Mouse (Mus musculus) lung, embryonic 15.5 days (tissue): Measurements from ENCODE around the gene Ak3. TPM values are rescaled to one million over a fixed set of nuclear protein-coding genes. Genes with fewer than 3 reads are reported as not detected.
"Not testable (repeated sequence)": the region's sequence is repeated elsewhere in the genome, so short reads cannot be mapped to it uniquely, and the experiment has no call there.

Source experiments
- ATAC-seq: fragments of 200-750 bp; cut with Nextera tagmentation; 2 replicates; pipeline ENCODE4 v1.8.0; 2017; ENCODE audit warnings: moderate number of reproducible peaks, borderline replicate concordance; ENCODE audit not compliant: low FRiP score, low TSS enrichment; ENCODE audit errors: extremely low read depth
- H3K27ac ChIP-seq: fragments of 300-500 bp; sonication (generic); 2 replicates; pipeline ENCODE4 v1.5.1; 2015; ENCODE audit warnings: moderate library complexity, mild to moderate bottlenecking, inconsistent platforms
- H3K27me3 ChIP-seq: fragments of 300-500 bp; sonication (generic); 2 replicates; pipeline ENCODE4 v1.6.1; 2015; ENCODE audit warnings: inconsistent platforms
- H3K36me3 ChIP-seq: fragments of 300-500 bp; sonication (generic); 2 replicates; pipeline ENCODE4 v1.6.1; 2015; ENCODE audit warnings: inconsistent platforms
- H3K4me1 ChIP-seq: fragments of 300-500 bp; sonication (generic); 2 replicates; pipeline ENCODE4 v1.6.1; 2015; ENCODE audit warnings: inconsistent platforms
- H3K4me2 ChIP-seq: fragments of 300-500 bp; sonication (generic); 2 replicates; pipeline ENCODE4 v1.6.1; 2015; ENCODE audit warnings: inconsistent platforms, mild to moderate bottlenecking, moderate library complexity
- H3K4me3 ChIP-seq: fragments of 300-500 bp; sonication (generic); 2 replicates; pipeline ENCODE4 v1.5.1; 2015; ENCODE audit warnings: mild to moderate bottlenecking, inconsistent platforms
- H3K9ac ChIP-seq: fragments of 300-500 bp; sonication (generic); 2 replicates; pipeline ENCODE4 v1.6.1; 2015; ENCODE audit warnings: inconsistent platforms
- H3K9me3 ChIP-seq: fragments of 300-500 bp; sonication (generic); 2 replicates; pipeline ENCODE4 v1.6.1; 2016; ENCODE audit warnings: inconsistent platforms
- WGBS: fragments of 180-500 bp; shearing (Covaris S2); methylation state at CpG from one replicate; pipeline ENCODE4 v1.1.7; 2015; 5-methylcytosine and 5-hydroxymethylcytosine counted together
- polyA plus RNA-seq: library from polyadenylated mRNA; unstranded; fragments of >200 nt; fragmentation: Nextera tagmentation; extraction: Ambion mirVana; gene quantifications from 2 replicates; pipeline ENCODE4 v1.2.1, GENCODE M21; 2015

Ak3 gene
- polyA plus RNA-seq, 1 experiment from 2014 or later = 80.3 TPM

- Histone ChIP-seq H3K27ac (no peak overlapping the region), H3K27me3 (no peaks in the 10 kb centered on the region), H3K9ac (no peak overlapping the region), H3K9me3 (no peaks in the 10 kb centered on the region), H3K4me1 (no peaks in the 10 kb centered on the region), H3K4me2 (no peak overlapping the region), H3K36me3 (peaks cover 63% of the 10 kb centered on the region), H3K4me3 (no peak overlapping the region)
- WGBS = 88% methylated on average over 8 of the region's 8 CpGs
- no peak for ATAC-seq
These were observed 32.2 kb downstream of the Ak3 start for GRCm38 (mm10) chr19:29015410-29016203.

- Histone ChIP-seq H3K27ac (no peak overlapping the region), H3K36me3 (peaks cover 56% of the 10 kb centered on the region)
- WGBS = 85% methylated on average over 5 of the region's 5 CpGs
These were observed 33.2 kb downstream of the Ak3 start for GRCm38 (mm10) chr19:29014466-29015055.

GRCm38 (mm10) chr19:29011355-29011990 is 36.3 kb downstream of the Ak3 start:
- no peak overlapping the region for H3K27ac ChIP-seq
- H3K4me3 ChIP-seq = no peak overlapping the region
- no peak for ATAC-seq
- H3K27me3 ChIP-seq = no peaks in the 10 kb centered on the region
- 90% methylated on average over 12 of the region's 12 CpGs for WGBS
- H3K4me1 ChIP-seq = no peaks in the 10 kb centered on the region
- H3K4me2 ChIP-seq = no peak overlapping the region
- peaks cover 67% of the 10 kb centered on the region for H3K36me3 ChIP-seq
- no peak overlapping the region for H3K9ac ChIP-seq
- no peaks in the 10 kb centered on the region for H3K9me3 ChIP-seq

More at GRCm38 (mm10) chr19:29014466-29015055, 33.2 kb downstream of the Ak3 start:
- Histone ChIP-seq H3K27me3 (no peaks in the 10 kb centered on the region), H3K9ac (no peak overlapping the region), H3K4me3 (no peak overlapping the region), H3K4me2 (no peak overlapping the region), H3K9me3 (no peaks in the 10 kb centered on the region), H3K4me1 (no peaks in the 10 kb centered on the region)
- ATAC-seq = no peak

DNA sequence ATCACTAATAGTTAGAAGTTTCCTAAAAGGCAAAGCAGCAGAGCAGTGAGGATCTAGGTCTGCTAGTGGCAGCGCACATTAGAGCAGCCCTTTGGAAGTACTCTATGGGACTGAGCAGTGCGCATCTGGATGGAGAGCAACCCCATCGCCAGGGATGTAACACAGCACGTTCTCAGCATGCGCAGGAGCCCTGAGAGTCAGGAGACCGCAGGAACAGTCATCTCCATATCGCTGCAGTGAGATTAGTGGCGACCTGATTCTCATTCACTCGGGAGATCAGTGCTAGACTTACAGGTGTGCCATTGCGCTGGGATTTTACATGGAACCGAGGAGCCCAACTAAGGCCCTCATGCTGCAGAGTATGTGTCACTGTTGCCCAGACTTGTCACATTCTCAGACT is 38.7 kb downstream of the Ak3 start:
- Histone ChIP-seq H3K36me3 (peaks cover 58% of the 10 kb centered on the region), H3K4me1 (no peaks in the 10 kb centered on the region), H3K4me2 (no peak overlapping the region), H3K4me3 (no peak overlapping the region), H3K27ac (no peak overlapping the region), H3K9me3 (no peaks in the 10 kb centered on the region), H3K9ac (no peak overlapping the region), H3K27me3 (no peaks in the 10 kb centered on the region)
- WGBS = 95% methylated on average over 11 of the region's 11 CpGs
- no peak for ATAC-seq

- Histone ChIP-seq H3K36me3 (peaks cover 53% of the 10 kb centered on the region), H3K4me2 (no peak overlapping the region), H3K9me3 (no peaks in the 10 kb centered on the region), H3K4me3 (no peak overlapping the region), H3K27ac (no peak overlapping the region), H3K9ac (no peak overlapping the region), H3K27me3 (no peaks in the 10 kb centered on the region), H3K4me1 (no peaks in the 10 kb centered on the region)
- no peak for ATAC-seq
- WGBS = 84% methylated on average over 3 of the region's 3 CpGs
These were observed 39.6 kb downstream of the Ak3 start for GRCm38 (mm10) chr19:29008069-29008706.

- not testable (repeated sequence) for H3K4me2 ChIP-seq, H3K4me3 ChIP-seq, H3K9ac ChIP-seq, H3K9me3 ChIP-seq, H3K27me3 ChIP-seq, H3K4me1 ChIP-seq, ATAC-seq, H3K27ac ChIP-seq
- WGBS = 95% methylated on average over 16 of the region's 16 CpGs
- peaks cover 34% of the 10 kb centered on the region for H3K36me3 ChIP-seq
These were observed 47.4 kb downstream of the Ak3 start for GRCm38 (mm10) chr19:29000321-29000720.

DNA sequence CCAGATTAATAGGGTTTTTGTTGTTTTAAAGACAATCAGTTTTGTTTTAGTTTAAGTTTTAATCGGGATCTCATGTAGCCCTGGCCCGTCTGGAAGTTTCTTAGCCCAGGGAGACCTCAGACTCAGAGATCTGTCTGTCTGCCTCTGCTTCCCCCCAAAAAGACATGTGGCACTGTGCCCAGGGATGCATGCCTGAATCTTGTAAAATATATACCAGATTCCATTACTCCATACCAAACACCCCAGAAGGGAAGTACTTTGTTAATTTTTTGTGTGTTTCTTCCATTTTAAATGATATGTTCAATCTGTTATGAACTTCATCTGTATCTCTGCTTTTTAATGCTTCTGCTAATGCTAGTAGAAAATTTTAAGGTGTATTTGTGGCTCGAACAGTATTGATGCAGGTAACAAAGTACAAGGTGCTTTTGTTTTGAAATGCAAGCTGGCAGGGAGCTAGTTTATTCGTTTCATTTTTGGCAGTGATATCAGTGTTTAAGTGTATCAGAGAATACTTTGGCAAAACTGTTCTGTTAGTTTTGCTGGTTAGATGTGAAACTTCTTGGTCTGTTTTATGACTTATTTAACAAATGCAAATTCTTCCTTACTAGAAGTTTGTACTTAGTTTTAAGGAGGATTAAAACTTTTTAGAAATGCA is 49.7 kb downstream of the Ak3 start:
- ATAC-seq = no peak
- 81% methylated on average over 4 of the region's 4 CpGs for WGBS
- Histone ChIP-seq H3K27me3 (no peaks in the 10 kb centered on the region), H3K27ac (no peak overlapping the region), H3K36me3 (peaks cover 50% of the 10 kb centered on the region), H3K4me1 (no peaks in the 10 kb centered on the region), H3K4me3 (no peak overlapping the region), H3K9ac (no peak overlapping the region), H3K4me2 (no peak overlapping the region), H3K9me3 (no peaks in the 10 kb centered on the region)

DNA sequence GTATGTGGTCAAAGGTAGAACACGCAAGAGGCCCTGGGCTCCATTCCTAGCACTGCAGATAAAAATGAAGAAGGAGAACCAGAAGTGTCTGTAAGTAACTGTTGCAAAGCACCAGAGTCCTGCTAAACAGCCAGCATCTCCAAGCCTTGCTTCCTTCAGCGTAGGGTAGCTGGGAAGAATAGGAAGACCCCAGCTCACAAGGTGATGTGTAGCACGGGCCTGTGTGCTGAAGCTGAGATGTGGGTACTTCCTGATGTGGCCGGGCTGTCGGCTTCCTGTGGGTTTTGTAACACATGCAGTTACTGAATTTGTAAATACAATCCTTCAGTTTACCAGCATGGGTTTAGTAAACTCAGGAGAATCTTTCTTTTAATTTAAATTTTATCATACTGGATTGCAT is 52.4 kb downstream of the Ak3 start:
- Histone ChIP-seq H3K4me1 (peaks cover 10% of the 10 kb centered on the region; the same call in 1 of the 2 replicates), H3K4me2 (no peak overlapping the region), H3K9me3 (no peaks in the 10 kb centered on the region), H3K9ac (no peak overlapping the region), H3K4me3 (no peak overlapping the region), H3K27me3 (no peaks in the 10 kb centered on the region), H3K27ac (no peak overlapping the region), H3K36me3 (peaks cover 39% of the 10 kb centered on the region)
- ATAC-seq = no peak
- 82% methylated on average over 5 of the region's 5 CpGs for WGBS

GRCm38 (mm10) chr19:28994870-28995269 is 52.9 kb downstream of the Ak3 start:
- H3K36me3 ChIP-seq = peaks cover 34% of the 10 kb centered on the region
- no peak overlapping the region for H3K4me3 ChIP-seq
- no peak overlapping the region for H3K9ac ChIP-seq
- no peak overlapping the region for H3K27ac ChIP-seq
- ATAC-seq = no peak
- H3K4me2 ChIP-seq = no peak overlapping the region
- 78% methylated on average over 7 of the region's 7 CpGs for WGBS
- H3K27me3 ChIP-seq = no peaks in the 10 kb centered on the region
- H3K9me3 ChIP-seq = no peaks in the 10 kb centered on the region
- peaks cover 10% of the 10 kb centered on the region; the same call in 1 of the 2 replicates for H3K4me1 ChIP-seq

GRCm38 (mm10) chr19:28991391-28991790 is 56.4 kb downstream of the Ak3 start:
- Histone ChIP-seq H3K4me1 (peaks cover 14% of the 10 kb centered on the region; the same call in 1 of the 2 replicates), H3K9ac (peak overlapping the region; percentile 75; the same call in 1 of the 2 replicates), H3K27me3 (no peaks in the 10 kb centered on the region), H3K9me3 (no peaks in the 10 kb centered on the region), H3K36me3 (peaks cover 25% of the 10 kb centered on the region), H3K4me3 (peak overlapping the region; percentile 68), H3K4me2 (peak overlapping the region; percentile 72), H3K27ac (0 out of 2 replicates have a peak overlapping the region, but pooled peaks have one; percentile 75)
- no peak for ATAC-seq
- 65% methylated on average over 5 of the region's 5 CpGs for WGBS

- Histone ChIP-seq H3K36me3 (peaks cover 20% of the 10 kb centered on the region), H3K9me3 (no peaks in the 10 kb centered on the region), H3K9ac (peak overlapping the region; percentile 75), H3K4me3 (peak overlapping the region; percentile 68), H3K4me1 (peaks cover 14% of the 10 kb centered on the region; the same call in 1 of the 2 replicates), H3K27me3 (no peaks in the 10 kb centered on the region), H3K27ac (peak overlapping the region; percentile 75), H3K4me2 (peak overlapping the region; percentile 72)
- under 1% methylated on average over 41 of the region's 41 CpGs for WGBS
- ATAC-seq = peak; percentile 53
These were observed 57.1 kb downstream of the Ak3 start for GRCm38 (mm10) chr19:28990590-28991221.
